Mouse (Mus musculus) heart, postnatal 0 days (tissue): ENCODE results near the gene Olfr402.

Source experiments
- CTCF ChIP-seq: IDR thresholded peaks from 2 replicates; pipeline ENCODE4 v1.5.1; 2016; ENCODE audit warnings: antibody characterized with exemption, control low read depth, low read depth
- EP300 ChIP-seq: IDR thresholded peaks from 2 replicates; pipeline ENCODE4 v1.6.1; 2016; ENCODE audit warnings: antibody characterized with exemption, low read depth

DNA sequence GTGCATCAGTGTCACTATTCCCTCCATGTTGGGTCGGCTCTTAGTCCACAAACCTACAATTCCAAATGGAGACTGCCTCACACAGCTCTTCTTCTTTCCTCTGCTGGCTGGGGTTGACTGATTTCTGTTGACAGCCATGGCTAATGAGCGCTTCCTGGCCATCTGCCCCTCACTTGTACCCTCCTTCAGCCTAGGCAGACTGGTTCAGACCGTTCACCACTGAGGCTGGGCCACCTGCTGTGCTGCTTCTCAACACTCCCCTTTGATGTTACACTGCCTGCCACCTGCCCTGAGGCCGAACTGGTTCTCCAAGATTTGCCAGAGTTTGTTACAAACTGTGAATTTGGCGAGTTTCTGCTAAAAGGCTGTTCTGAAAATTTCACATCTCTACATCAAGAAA is 48.3 kb upstream of the Olfr402 start:
- TF ChIP-seq CTCF (no peak), EP300 (no peak)
